Mouse (Mus musculus): Measurements from ENCODE around the gene Ankrd54.

GRCm38 (mm10) chr15:79103264-79103663, 40.6 kb upstream of the Ankrd54 start:
- TF ChIP-seq CEBPB (IDR thresholded peaks at IDR 0.05; ENCODE audit: insufficient read depth, poor library complexity, severe bottlenecking): no peak
- TF ChIP-seq POLR2A (IDR thresholded peaks at IDR 0.05; ENCODE audit: insufficient read length, low read depth): no peak
- no peak for TF ChIP-seq TCF12 (IDR thresholded peaks at IDR 0.05; ENCODE audit: insufficient read depth, poor library complexity, severe bottlenecking)
- no peak for TF ChIP-seq E2F4 (IDR thresholded peaks at IDR 0.05; ENCODE audit: insufficient read depth)
- no peak for TF ChIP-seq USF1 (IDR thresholded peaks at IDR 0.05; ENCODE audit: low read depth)
- TF ChIP-seq MYOG (IDR thresholded peaks at IDR 0.05; ENCODE audit: control insufficient read depth in 1 of 3, insufficient read depth in 1 of 3, insufficient read length in 2 of 3, low read depth in 2 of 3): no peak
- no peak for TF ChIP-seq POLR2AphosphoS2 (IDR thresholded peaks at IDR 0.05; ENCODE audit: insufficient read length, low read depth)
- TF ChIP-seq MAX (IDR thresholded peaks at IDR 0.05; ENCODE audit: low read depth): no peak
- TF ChIP-seq TCF3 (IDR thresholded peaks at IDR 0.05; ENCODE audit: insufficient read length, low read depth): no peak
- TF ChIP-seq MYOD1 (IDR thresholded peaks at IDR 0.05; ENCODE audit: control insufficient read depth in 1 of 3, insufficient read length in 2 of 3, low read depth in 2 of 3): no peak
- TF ChIP-seq REST (IDR thresholded peaks at IDR 0.05; ENCODE audit: insufficient read depth, insufficient read length): no peak

Measured in myocyte (in vitro differentiated cells).